Mouse (Mus musculus): ENCODE data around the gene Gm3045. TPM values are rescaled to one million over a fixed set of nuclear protein-coding genes. Genes with fewer than 3 reads are reported as not detected.

The Gm3045 gene
- total and polyA plus RNA-seq, 2 experiments: not detected

DNA sequence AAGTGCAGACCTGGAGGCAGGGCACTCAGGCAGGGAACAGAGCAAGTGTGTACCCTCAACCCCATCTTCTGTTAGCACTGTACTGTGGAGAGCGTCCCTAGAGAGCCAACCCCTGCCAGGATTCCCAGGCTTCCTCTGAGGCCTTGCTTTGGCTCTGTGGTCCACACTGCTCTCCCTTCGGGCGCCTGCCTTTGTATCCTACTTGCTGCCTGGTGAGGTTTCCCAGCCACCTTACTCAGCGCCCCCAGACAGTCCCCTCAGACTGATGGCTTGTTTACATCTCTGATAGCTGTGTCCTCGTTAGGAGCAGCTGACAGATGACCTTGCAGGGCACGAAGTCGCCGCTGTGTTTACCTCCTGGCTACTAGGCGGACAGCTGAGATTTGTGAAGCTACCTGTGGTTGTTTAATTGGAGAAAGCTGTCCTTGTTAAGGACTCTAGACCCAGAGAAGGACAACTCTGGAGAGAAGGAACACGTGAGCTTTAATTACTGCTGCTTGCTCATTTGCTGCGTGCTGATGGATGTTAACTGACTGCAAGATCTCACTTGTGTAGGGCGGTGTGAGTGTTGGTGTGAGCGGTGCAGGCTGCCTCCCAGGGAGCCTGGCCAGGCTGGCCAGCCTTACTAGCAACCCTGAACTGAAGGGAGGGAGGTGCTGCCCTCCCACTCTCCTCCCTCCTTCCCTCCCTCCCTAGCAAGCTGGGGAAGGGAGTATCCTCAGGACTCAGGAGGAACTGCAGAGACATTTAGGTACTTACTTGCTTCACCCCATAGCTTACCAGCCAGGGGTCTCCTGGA, 7.5 kb upstream of the Gm3045 start:
- WGBS: 55% methylated on average over 13 of the region's 13 CpGs
- Histone ChIP-seq H3K4me1 (ENCODE audit: control insufficient read depth, insufficient read depth, low read length) (no peaks in the 10 kb centered on the region), H3K4me3 (ENCODE audit: insufficient read depth, low read depth, low read length) (no peak overlapping the region), H3K9ac (ENCODE audit: low read depth, low read length) (no peak overlapping the region), H3K79me2 (ENCODE audit: control insufficient read depth, insufficient read depth, low read length) (no peaks in the 10 kb centered on the region), H3K27ac (replicated peaks; ENCODE audit: insufficient read depth, low read depth, low read length) (no peak overlapping the region), H3K27me3 (ENCODE audit: control insufficient read depth, insufficient read depth, low read length) (no peaks in the 10 kb centered on the region), H3K36me3 (ENCODE audit: control insufficient read depth, insufficient read depth, low read length) (no peaks in the 10 kb centered on the region)
- TF ChIP-seq POLR2A (IDR thresholded peaks at IDR 0.05; ENCODE audit: extremely low read depth, insufficient read depth, low read length): no peak
- no peak for DNase-seq (ENCODE audit: extremely low read depth, low read depth, low spot score)

DNA sequence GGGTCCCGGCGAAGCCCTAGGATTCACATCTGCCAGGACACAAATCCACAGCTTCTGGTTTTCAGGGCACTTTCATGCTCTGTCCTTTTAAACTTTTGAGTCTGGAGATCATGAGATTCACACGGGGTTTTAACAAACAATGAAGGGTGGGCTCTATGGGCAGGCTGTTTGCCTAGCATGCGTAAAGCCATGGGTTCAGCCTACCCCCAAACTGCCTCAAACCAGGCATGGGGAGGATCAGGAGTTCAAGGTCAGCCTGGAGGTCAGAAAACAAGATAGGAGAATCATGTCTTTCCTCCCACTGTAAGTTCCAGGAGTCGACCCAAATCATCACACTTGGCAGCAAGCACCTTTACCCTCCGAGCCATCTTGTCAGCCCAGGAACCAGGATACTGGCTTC, 6.9 kb upstream of the Gm3045 start:
- H3K27ac ChIP-seq (replicated peaks; ENCODE audit: insufficient read depth, low read depth, low read length): no peak overlapping the region
- H3K9ac ChIP-seq (ENCODE audit: low read depth, low read length): no peak overlapping the region
- 52% methylated on average over 6 of the region's 6 CpGs for WGBS
- no peak for DNase-seq (ENCODE audit: extremely low read depth, low read depth, low spot score)
- no peaks in the 10 kb centered on the region for H3K36me3 ChIP-seq (ENCODE audit: control insufficient read depth, insufficient read depth, low read length)
- no peaks in the 10 kb centered on the region for H3K4me1 ChIP-seq (ENCODE audit: control insufficient read depth, insufficient read depth, low read length)
- no peaks in the 10 kb centered on the region for H3K27me3 ChIP-seq (ENCODE audit: control insufficient read depth, insufficient read depth, low read length)
- no peaks in the 10 kb centered on the region for H3K79me2 ChIP-seq (ENCODE audit: control insufficient read depth, insufficient read depth, low read length)
- no peak overlapping the region for H3K4me3 ChIP-seq (ENCODE audit: insufficient read depth, low read depth, low read length)
- no peak for TF ChIP-seq POLR2A (IDR thresholded peaks at IDR 0.05; ENCODE audit: extremely low read depth, insufficient read depth, low read length)
- no peak for TF ChIP-seq CTCF (IDR thresholded peaks at IDR 0.05; ENCODE audit: low read depth, low read length)

DNA sequence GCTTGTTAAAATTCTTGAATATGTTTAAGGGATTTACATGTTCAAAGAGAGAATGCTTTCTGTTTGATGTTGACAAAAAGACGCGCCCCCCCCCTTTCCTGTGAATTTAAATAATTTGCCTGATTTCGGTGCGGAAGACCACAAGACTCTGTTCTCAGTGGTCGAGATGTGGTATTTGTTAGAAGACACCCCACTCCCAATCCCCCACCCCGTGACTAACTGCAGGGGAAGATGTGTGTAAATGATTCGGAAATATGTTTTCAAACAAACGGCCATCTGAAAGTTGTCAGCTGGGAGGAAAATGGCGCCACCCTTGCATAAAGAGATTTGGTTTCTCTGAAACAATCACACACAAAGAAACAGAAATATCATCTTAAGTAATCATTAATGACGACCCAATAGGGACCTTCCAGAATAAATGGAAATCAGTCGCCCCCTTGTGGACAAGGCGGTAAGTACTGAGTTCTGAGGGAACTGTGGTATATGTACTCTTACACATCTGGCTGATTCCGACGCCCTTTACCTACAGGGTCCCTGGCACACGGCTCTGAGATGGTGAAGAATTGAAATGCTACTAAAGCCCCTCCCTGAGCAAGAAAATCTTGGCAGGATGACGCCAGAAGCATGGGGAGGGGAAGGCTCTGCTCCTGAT, 4.2 kb upstream of the Gm3045 start:
- peaks cover 2% of the 10 kb centered on the region; the same call in 1 of the 2 replicates for H3K4me1 ChIP-seq (ENCODE audit: control insufficient read depth, insufficient read depth, low read length)
- H3K27me3 ChIP-seq (ENCODE audit: control insufficient read depth, insufficient read depth, low read length): no peaks in the 10 kb centered on the region
- H3K27ac ChIP-seq (replicated peaks; ENCODE audit: insufficient read depth, low read depth, low read length): no peak overlapping the region
- H3K36me3 ChIP-seq (ENCODE audit: control insufficient read depth, insufficient read depth, low read length): no peaks in the 10 kb centered on the region
- peak; percentile 47 for DNase-seq (ENCODE audit: extremely low read depth, low read depth, low spot score)
- WGBS: 25% methylated on average over 16 of the region's 16 CpGs
- no peak overlapping the region for H3K4me3 ChIP-seq (ENCODE audit: insufficient read depth, low read depth, low read length)
- TF ChIP-seq CTCF (IDR thresholded peaks at IDR 0.05; ENCODE audit: low read depth, low read length): no peak
- no peak for TF ChIP-seq POLR2A (IDR thresholded peaks at IDR 0.05; ENCODE audit: extremely low read depth, insufficient read depth, low read length)
- no peaks in the 10 kb centered on the region for H3K79me2 ChIP-seq (ENCODE audit: control insufficient read depth, insufficient read depth, low read length)
- no peak overlapping the region for H3K9ac ChIP-seq (ENCODE audit: low read depth, low read length)

DNA sequence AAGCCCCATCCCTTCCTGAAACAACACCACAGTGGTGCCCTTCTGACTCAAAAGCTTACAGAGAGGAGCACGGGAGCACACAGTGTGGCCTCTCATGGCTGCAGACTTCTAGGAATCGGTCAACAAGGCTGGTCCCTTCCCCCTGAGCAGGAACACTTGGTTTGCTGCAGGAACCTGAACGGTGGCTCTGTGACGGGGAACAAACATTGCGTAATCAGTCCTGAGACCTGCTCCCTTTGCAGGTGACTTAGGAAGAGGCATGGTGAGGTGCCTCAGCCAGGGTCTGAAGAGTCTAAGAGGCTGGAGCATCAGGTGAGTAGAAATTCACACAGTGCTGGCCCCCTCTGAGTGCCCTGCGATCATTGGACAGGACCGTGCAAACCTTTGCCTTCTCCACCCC, 463 bp upstream of the Gm3045 start:
- 41% methylated on average over 7 of the region's 7 CpGs for WGBS
- no peak for TF ChIP-seq POLR2A (IDR thresholded peaks at IDR 0.05; ENCODE audit: extremely low read depth, insufficient read depth, low read length)

DNA sequence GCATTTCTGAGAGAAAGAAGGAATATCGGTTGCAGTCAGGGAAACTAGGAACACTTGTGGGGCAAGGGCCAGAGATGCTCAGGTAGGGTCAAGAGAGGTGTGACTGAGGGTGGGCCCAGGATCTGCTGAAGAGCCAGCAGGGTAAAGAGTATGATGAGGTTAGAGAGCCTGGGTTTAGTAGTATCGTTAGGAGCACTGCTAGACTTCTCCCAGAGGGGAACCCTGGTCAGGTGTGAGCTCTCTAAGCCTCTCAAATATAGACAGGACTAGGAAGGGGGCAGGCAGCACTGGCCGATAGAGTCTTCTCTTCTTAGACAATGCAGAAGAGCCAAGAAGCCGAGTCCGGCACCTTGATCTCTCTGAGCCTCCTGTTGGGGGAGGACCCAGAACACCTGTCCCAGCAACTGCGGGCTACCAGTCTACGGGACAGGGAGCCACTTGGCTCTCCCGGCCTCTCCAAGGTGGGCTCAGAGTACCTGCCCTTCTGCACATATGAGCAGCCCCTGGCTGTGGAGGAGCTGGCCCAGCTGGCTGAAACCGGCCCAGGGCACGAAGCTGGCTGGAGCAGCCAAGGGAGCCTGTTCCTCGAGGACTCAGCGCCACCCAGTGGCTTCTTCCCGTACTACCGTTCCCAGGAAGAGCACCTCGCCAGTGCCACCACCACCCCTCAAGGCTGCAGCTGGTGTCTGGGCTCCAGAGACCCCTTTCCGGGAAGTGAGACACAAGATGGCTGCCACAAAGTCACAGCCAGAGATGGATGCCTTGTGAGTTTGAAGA, 2.5 kb downstream of the Gm3045 start:
- Histone ChIP-seq H3K4me1 (ENCODE audit: control insufficient read depth, insufficient read depth, low read length) (peaks cover 3% of the 10 kb centered on the region; the same call in 1 of the 2 replicates), H3K79me2 (ENCODE audit: control insufficient read depth, insufficient read depth, low read length) (no peaks in the 10 kb centered on the region), H3K36me3 (ENCODE audit: control insufficient read depth, insufficient read depth, low read length) (no peaks in the 10 kb centered on the region), H3K9ac (ENCODE audit: low read depth, low read length) (no peak overlapping the region), H3K4me3 (ENCODE audit: insufficient read depth, low read depth, low read length) (no peak overlapping the region), H3K27ac (replicated peaks; ENCODE audit: insufficient read depth, low read depth, low read length) (no peak overlapping the region), H3K27me3 (ENCODE audit: control insufficient read depth, insufficient read depth, low read length) (no peaks in the 10 kb centered on the region)
- peak; percentile 93 for TF ChIP-seq CTCF (IDR thresholded peaks at IDR 0.05; ENCODE audit: low read depth, low read length)
- no peak for TF ChIP-seq POLR2A (IDR thresholded peaks at IDR 0.05; ENCODE audit: extremely low read depth, insufficient read depth, low read length)
- WGBS: 32% methylated on average over 16 of the region's 16 CpGs
- DNase-seq (ENCODE audit: extremely low read depth, low read depth, low spot score): peak; percentile 38

More for the DNA sequence above, 463 bp upstream of the Gm3045 start:
- no peaks in the 10 kb centered on the region for H3K79me2 ChIP-seq (ENCODE audit: control insufficient read depth, insufficient read depth, low read length)
- no peak overlapping the region for H3K27ac ChIP-seq (replicated peaks; ENCODE audit: insufficient read depth, low read depth, low read length)
- peak; percentile 54 for DNase-seq (ENCODE audit: extremely low read depth, low read depth, low spot score)
- no peaks in the 10 kb centered on the region for H3K36me3 ChIP-seq (ENCODE audit: control insufficient read depth, insufficient read depth, low read length)
- H3K9ac ChIP-seq (ENCODE audit: low read depth, low read length): no peak overlapping the region
- H3K4me1 ChIP-seq (ENCODE audit: control insufficient read depth, insufficient read depth, low read length): peaks cover 2% of the 10 kb centered on the region; the same call in 1 of the 2 replicates
- no peak overlapping the region for H3K4me3 ChIP-seq (ENCODE audit: insufficient read depth, low read depth, low read length)
- no peaks in the 10 kb centered on the region for H3K27me3 ChIP-seq (ENCODE audit: control insufficient read depth, insufficient read depth, low read length)
